Mouse (Mus musculus): ENCODE measurements around the gene Otx1. TPM values are rescaled to one million over a fixed set of nuclear protein-coding genes. Genes with fewer than 3 reads are reported as not detected.

The Otx1 gene
- total RNA-seq, 2 experiments from 2014 or later = 4.1 to 4.2 TPM

DNA sequence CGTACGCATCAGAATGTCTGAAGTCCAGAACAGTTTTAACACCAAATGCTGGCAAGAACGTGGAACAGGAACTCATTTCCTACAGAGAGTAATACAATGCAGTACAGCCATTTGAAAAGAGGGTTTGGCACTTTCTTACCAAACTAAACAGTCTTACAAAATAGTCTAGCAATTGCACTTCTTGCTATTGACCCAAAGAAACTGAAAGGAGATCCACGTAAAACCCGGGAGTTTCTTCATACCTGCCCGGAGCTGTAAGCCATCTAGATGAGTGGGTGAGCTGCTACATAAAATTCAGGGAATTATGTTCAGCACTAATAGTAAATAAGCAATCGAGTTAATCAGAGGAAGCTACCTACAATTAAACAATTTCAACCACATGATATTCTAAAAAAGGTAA lies 47.5 kb downstream of the Otx1 start:
- DNase-seq (ENCODE audit: extremely low spot score in 1 of 2, low spot score in 1 of 2) = no peak

GRCm38 (mm10) chr11:21951657-21952237 lies 51.0 kb downstream of the Otx1 start:
- DNase-seq (ENCODE audit: extremely low spot score in 1 of 2, low spot score in 1 of 2) = no peak

DNA sequence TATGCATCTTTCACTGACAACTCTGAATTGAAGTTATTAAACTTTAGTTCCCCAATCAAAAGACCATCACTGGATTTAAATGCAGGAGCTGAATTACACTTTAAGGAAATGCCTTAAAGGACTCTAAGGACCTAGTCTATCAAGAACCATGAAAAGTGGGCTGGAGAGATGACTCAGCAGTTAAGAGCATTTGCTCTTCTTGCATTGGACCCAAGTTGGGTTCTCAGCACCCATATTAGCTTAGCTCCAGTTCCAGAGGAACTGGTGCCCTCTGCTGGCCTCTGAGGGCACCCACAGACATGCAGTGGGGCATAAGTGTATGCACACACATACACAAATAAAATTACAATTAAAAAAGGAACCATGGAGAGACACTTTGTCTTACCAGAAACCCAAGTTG lies 52.6 kb downstream of the Otx1 start:
- DNase-seq (ENCODE audit: extremely low spot score in 1 of 2, low spot score in 1 of 2) = no peak

Data from layer of hippocampus, postnatal 25 days (tissue).